Mouse (Mus musculus) 416B (cell line): ENCODE results near the gene Fbrs.
"Not testable (repeated sequence)": the region's sequence is repeated elsewhere in the genome, so short reads cannot be mapped to it uniquely, and the experiment has no call there.

Experiments
- DNase-seq: peaks from one replicate; pipeline ENCODE4 v3.0.0; 2011; ENCODE audit warnings: low read depth

The Fbrs gene

GRCm38 (mm10) chr7:127476336-127476735, 2.7 kb upstream of the Fbrs start:
- DNase-seq: no peak

GRCm38 (mm10) chr7:127476855-127477254, 2.1 kb upstream of the Fbrs start:
- no peak for DNase-seq

GRCm38 (mm10) chr7:127477687-127478634, 1.0 kb upstream of the Fbrs start:
- peak; percentile 100 for DNase-seq

GRCm38 (mm10) chr7:127479318-127480225, 573 bp downstream of the Fbrs start:
- DNase-seq: no peak

GRCm38 (mm10) chr7:127480321-127480720, 1.3 kb downstream of the Fbrs start:
- DNase-seq: peak; percentile 64

GRCm38 (mm10) chr7:127485416-127485815, 6.4 kb downstream of the Fbrs start:
- DNase-seq: no peak

- DNase-seq: not testable (repeated sequence)
Observed at GRCm38 (mm10) chr7:127488364-127488763, 9.4 kb downstream of the Fbrs start.

GRCm38 (mm10) chr7:127489982-127490381, 11.0 kb downstream of the Fbrs start:
- DNase-seq: no peak

- DNase-seq: no peak
Observed at GRCm38 (mm10) chr7:127491846-127492245, 12.8 kb downstream of the Fbrs start.

- no peak for DNase-seq
Observed at GRCm38 (mm10) chr7:127494648-127495047, 15.6 kb downstream of the Fbrs start.

GRCm38 (mm10) chr7:127497382-127497781, 18.4 kb downstream of the Fbrs start:
- DNase-seq: no peak

GRCm38 (mm10) chr7:127498407-127498806, 19.4 kb downstream of the Fbrs start:
- peak; percentile 72 for DNase-seq

- no peak for DNase-seq
Observed at GRCm38 (mm10) chr7:127508291-127508690, 29.3 kb downstream of the Fbrs start.

- DNase-seq: not testable (repeated sequence)
Observed at GRCm38 (mm10) chr7:127509830-127510229, 30.8 kb downstream of the Fbrs start.

- DNase-seq: no peak
Observed at GRCm38 (mm10) chr7:127511241-127511640, 32.2 kb downstream of the Fbrs start.

- peak; percentile 99 for DNase-seq
Observed at GRCm38 (mm10) chr7:127511808-127512230, 32.8 kb downstream of the Fbrs start, which contains the start of gene Srcap. Gene Srcap (plus strand): TSS chr7:127511983.

GRCm38 (mm10) chr7:127512231-127513015, 33.4 kb downstream of the Fbrs start:
- peak; percentile 92 for DNase-seq

- no peak for DNase-seq
Observed at GRCm38 (mm10) chr7:127513016-127513390, 34.0 kb downstream of the Fbrs start.

- DNase-seq: no peak
Observed at GRCm38 (mm10) chr7:127513781-127514180, 34.8 kb downstream of the Fbrs start.

GRCm38 (mm10) chr7:127515846-127516245, 36.8 kb downstream of the Fbrs start:
- DNase-seq: no peak

- no peak for DNase-seq
Observed at GRCm38 (mm10) chr7:127516344-127516743, 37.3 kb downstream of the Fbrs start.

- no peak for DNase-seq
Observed at GRCm38 (mm10) chr7:127519284-127519683, 40.3 kb downstream of the Fbrs start, which contains the start of gene Gm42715. Gene Gm42715 (plus strand): TSS chr7:127519584.
